Mouse (Mus musculus) gastrocnemius, adult 2 months (tissue): ENCODE data around the gene Acot2. TPM values are rescaled to one million over a fixed set of nuclear protein-coding genes. Genes with fewer than 3 reads are reported as not detected.
"Not testable (repeated sequence)": the region's sequence is repeated elsewhere in the genome, so short reads cannot be mapped to it uniquely, and the experiment has no call there.

Experiments
- DNase-seq: peaks from one replicate; pipeline ENCODE4 v3.0.0; 2022
- H3K27ac ChIP-seq: fragments of 200-600 bp; 2 replicates; pipeline ENCODE4 v1.8.1; 2022; ENCODE audit warnings: mild to moderate bottlenecking
- H3K4me3 ChIP-seq: fragments of 200-600 bp; 2 replicates; pipeline ENCODE4 v1.8.1; 2022; ENCODE audit warnings: mild to moderate bottlenecking, moderate library complexity
- CTCF ChIP-seq: fragments of 200-600 bp; IDR thresholded peaks from 2 replicates; pipeline ENCODE4 v1.8.1; 2022; ENCODE audit warnings: antibody characterized with exemption, mild to moderate bottlenecking, moderate library complexity
- intact Hi-C: fragments of 180-260 bp; cut with DNase I; formaldehyde crosslinking; loops from one replicate; pipeline ENCODE4 v1.15.1; 2025
- total RNA-seq, 2 experiments: library from RNA; stranded (reverse); gene quantifications; 2 replicates each; pipeline ENCODE4 v1.2.3; 2021

Gene Acot2
- total RNA-seq, 2 experiments from 2014 or later = 11.7 to 22.1 TPM

DNA sequence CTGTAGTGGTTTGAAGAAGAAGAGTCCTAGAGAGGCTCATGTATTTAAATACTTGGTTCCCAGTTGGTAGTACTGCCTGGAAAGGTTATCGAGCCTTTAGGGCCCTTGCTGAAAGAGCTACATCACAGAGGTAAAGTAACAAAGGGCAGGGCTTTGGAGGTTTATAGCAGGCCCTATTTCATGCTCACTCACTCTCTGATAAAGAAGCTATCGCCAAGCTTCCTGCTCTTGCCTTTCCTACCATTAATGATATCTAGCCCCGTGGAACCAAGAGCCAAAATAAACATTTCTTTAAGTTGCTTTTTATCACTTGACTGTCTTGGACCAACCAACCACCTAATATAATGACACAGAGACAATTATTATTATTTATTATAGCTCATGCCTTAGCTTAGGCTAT is 12.8 kb downstream of the Acot2 start:
- H3K4me3 ChIP-seq = no peak overlapping the region
- intact Hi-C loops = no loop called here
- no peak for TF ChIP-seq CTCF
- no peak for DNase-seq
- H3K27ac ChIP-seq = no peak overlapping the region

DNA sequence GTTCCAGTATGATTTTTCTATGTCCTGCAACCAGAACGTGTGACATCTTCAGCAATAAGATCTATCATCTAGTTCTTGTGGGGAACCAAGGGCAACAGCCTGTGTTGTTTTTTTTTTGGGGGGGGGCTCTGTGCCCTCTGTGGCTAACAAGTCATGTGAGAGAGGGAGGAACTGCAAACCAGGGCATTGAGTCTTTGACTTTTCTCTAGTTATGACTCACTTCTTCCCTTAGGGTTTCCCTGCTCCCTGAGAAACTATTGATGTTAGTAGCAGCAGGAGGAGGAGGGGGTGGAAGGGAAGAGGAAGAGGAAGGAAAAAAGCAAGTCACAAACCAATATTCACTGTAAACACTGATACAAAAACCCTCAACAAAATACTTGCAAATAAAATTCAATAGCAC is 16.2 kb downstream of the Acot2 start:
- intact Hi-C loops = no loop called here
- H3K4me3 ChIP-seq = no peak overlapping the region
- DNase-seq = no peak
- no peak overlapping the region for H3K27ac ChIP-seq
- TF ChIP-seq CTCF = no peak

DNA sequence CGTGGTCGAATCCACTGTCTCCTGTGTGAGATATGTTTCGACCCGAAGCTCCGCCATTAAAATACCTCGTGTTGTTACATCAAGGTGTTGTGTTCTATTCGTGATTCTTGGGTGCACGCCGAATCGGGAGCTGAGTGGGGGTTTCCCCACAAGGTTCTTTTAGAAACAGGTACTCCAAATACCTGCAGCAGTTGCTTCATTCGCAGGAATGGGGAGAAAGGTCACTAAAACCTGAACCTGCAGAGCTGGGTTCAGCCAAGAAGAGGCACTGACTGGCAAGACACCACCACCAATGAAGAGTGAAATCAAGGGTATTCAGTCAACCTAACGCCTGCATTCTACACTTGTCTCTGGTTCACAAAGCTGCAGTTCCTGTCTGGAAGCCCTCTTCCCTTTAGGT is 20.6 kb downstream of the Acot2 start:
- TF ChIP-seq CTCF = no peak
- no peak for DNase-seq
- H3K4me3 ChIP-seq = no peak overlapping the region
- intact Hi-C loops = no loop called here
- H3K27ac ChIP-seq = no peak overlapping the region

DNA sequence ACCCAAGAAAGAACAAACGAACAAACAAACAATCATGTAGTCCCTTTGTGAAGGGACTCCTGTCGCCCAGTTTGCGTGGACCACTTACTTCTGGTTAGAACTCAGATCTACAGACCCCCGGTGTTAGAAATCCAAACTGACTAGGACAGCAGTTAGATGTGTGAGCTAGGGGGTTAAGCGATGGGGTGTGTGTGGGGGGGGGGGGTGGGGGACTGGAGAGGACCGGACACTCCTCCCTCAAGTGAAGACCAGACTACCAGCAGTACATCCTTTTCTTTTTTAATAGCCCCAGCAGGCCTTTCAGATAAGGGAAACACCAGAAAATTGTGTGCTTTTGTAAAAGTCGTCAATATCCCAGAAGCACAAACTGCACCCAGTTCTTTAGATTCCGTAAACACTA is 21.1 kb downstream of the Acot2 start:
- H3K4me3 ChIP-seq = peak overlapping the region; percentile 69
- H3K27ac ChIP-seq = peak overlapping the region; percentile 61; the same call in 1 of the 2 replicates
- intact Hi-C loops = no loop called here
- TF ChIP-seq CTCF = no peak
- no peak for DNase-seq

DNA sequence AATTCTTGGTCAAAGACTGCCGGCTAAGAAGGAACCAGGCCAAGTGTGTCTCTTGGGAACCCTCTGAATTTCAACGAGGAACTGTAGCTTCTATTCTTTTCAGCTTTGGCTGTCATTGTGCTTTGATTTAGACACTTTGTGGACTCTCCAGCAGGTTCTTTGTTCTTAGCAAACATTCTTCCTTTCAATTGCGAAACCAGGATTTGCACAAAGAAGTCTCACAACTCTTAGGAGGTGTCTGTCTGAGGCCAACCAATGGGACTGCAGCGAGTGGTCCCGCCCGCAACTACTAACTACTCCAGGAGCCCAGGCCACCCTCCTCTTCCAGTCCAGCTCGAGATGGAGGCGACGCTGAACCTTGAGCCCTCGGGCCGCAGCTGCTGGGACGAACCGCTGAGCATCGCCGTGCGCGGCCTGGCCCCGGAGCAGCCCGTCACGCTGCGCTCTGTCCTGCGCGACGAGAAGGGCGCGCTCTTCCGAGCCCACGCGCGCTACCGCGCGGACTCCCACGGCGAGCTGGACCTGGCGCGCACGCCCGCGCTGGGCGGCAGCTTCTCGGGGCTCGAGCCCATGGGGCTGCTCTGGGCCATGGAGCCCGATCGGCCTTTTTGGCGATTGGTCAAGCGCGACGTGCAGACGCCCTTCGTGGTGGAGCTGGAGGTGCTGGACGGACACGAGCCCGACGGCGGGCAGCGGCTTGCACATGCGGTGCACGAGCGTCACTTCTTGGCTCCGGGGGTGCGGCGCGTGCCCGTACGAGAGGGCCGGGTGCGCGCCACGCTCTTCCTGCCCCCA is 21.7 kb downstream of the Acot2 start, which contains the start of gene Acot1:
Acot1 (plus strand) TSS at position 320 of the 795 bp plus-strand sequence.
- Histone ChIP-seq H3K27ac (peak within 1 kb of the TSS; percentile 61; the same call in 1 of the 2 replicates), H3K4me3 (peak within 1 kb of the TSS; percentile 69)
- intact Hi-C loops = not testable (repeated sequence)
- DNase-seq = peak; percentile 74

DNA sequence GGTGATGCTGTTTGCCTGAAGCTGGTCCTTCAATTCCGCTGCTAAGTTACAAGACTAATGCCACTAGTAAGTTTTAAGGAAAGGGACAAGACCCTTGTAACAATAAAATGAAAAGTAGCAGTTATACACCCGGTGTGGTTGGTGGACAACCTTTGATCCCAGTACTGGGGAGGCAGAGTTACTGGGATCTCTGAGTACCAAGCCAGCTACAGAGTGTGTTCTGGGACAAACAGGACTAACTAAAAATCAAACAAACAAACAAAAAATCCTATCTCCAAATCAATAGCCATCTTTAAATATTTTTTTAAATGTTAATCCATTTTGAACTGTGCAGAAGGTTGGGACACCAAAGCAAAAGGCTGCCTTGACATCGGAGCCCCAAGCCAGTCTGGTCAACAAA is 22.5 kb downstream of the Acot2 start:
- H3K4me3 ChIP-seq = peak overlapping the region; percentile 69
- TF ChIP-seq CTCF = no peak
- H3K27ac ChIP-seq = no peak overlapping the region
- intact Hi-C loops = no loop called here
- no peak for DNase-seq

DNA sequence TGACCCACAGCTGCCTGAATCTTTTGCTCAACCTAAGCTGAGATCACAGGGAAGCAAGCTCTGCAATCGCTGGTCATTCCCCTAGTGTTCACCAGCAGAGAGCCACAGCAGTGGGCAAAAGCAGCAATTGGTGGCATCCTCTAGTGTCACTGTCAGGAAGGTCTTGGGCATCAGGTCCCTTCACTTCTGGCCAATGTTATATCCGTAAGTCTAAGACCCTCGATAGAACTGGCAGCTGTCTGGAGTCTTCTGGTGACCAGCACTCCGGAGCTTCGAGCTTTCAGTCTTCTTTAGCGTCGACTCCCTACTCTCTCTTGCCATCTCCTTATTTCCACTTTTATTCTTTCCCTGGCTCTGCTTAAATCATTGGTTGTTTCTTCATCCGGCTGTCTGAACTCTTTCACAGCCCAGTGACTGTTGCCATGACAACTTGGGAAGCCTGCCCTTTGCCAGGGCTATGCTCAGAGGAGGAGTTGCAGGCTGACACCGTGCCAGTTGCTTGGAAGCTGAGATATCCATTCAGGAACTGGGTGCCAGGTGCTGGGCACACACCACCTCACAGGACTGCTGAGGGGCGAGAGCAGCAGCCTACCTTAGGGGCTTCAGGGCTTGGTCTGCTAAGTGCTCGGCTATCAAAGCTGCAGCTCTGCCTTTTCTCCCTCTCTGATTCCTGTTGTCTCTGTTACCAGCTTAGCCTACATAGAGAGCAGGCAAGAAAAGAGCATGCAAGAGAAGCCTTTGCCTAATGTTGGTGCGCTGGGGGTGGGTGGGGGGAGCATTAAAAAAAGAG is 23.8 kb downstream of the Acot2 start:
- Histone ChIP-seq H3K4me3 (no peak overlapping the region), H3K27ac (no peak overlapping the region)
- intact Hi-C loops = no loop called here
- DNase-seq = peak; percentile 58
- no peak for TF ChIP-seq CTCF

DNA sequence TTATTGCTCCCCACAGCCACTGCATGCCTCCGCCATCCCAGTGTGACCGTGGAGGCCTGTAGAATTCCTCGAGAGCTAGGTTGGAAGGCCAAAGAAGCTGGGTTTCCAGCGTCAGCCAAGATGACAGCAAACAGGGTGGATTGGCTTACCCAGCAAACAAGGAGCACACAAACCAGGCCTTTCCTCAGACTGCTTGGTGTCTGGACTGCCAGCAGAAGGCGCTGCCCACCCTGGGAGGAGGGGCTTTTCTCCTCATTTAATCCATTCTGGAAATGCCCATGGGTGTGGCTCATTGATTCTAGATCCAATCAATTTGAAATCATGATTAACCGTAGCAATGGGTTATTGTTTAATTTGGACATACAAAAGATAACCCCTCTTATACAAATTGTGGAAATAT is 25.5 kb downstream of the Acot2 start:
- DNase-seq = no peak
- intact Hi-C loops = no loop called here
- peak; percentile 33; the same call in 1 of the 2 replicates for TF ChIP-seq CTCF
- H3K27ac ChIP-seq = no peak overlapping the region
- H3K4me3 ChIP-seq = no peak overlapping the region

DNA sequence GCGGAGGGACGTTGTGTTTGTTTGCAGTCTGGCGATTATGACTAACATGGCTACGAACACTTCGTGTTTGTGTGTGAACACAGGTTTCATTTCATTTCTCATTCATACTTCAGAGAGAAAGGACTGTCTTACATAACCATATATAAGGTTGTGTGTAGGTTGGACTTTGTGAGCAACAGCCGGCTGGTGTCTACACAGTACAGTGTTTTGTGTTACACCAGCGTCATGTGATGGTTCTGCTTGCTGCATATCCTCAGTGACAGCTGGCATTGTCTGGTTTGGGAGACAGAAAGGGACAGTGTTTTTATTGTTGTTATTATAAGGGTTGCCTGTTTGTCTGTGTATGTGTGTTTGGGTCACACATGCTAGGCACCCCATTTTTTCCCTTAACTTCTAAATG is 26.0 kb downstream of the Acot2 start:
- intact Hi-C loops = loop anchor here (2.0 kb wide), 1 partner anchor 25 kb away; no protein-coding TSS in a partner anchor
- TF ChIP-seq CTCF = no peak
- DNase-seq = no peak
- H3K4me3 ChIP-seq = no peak overlapping the region
- no peak overlapping the region for H3K27ac ChIP-seq

DNA sequence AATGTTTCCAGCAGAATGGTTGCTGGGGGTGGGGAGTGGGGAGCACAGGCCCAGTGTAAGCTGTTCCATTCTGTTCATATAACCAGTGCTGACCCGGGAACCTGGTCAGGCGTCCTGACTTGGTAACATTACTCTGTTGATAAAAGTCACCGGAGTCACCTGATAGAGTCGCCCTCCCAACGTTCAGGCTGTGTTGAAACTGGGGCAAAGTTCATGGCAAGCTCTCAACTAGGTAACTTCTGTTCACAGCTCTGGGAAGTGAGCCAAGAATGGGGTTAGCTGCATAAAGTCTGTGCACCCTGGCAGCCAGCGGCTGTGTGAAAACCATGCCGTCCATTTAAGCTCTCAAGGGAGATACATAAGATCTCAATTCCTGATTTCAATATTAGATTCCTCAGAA is 32.9 kb downstream of the Acot2 start:
- intact Hi-C loops, H3K4me3 ChIP-seq, H3K27ac ChIP-seq: not testable (repeated sequence)
- DNase-seq = peak; percentile 77

DNA sequence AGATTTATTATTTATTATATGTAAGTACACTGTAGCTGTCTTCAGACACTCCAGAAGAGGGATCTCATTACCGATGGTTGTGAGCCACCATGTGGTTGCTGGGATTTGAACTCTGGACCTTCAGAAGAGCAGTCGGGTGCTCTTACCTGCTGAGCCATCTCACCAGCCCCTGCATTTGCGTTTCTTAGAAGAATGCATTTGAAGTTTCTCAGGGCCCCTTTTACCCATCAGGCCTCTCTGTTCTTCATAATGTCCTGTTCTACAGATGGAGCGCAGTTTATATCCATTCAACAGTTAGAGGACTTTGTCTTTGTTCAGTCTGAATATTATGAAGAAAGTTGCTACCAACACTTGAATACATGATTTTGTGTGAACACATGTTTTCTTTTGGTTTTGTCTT is 34.6 kb downstream of the Acot2 start:
- intact Hi-C loops, DNase-seq, H3K4me3 ChIP-seq, H3K27ac ChIP-seq: not testable (repeated sequence)

DNA sequence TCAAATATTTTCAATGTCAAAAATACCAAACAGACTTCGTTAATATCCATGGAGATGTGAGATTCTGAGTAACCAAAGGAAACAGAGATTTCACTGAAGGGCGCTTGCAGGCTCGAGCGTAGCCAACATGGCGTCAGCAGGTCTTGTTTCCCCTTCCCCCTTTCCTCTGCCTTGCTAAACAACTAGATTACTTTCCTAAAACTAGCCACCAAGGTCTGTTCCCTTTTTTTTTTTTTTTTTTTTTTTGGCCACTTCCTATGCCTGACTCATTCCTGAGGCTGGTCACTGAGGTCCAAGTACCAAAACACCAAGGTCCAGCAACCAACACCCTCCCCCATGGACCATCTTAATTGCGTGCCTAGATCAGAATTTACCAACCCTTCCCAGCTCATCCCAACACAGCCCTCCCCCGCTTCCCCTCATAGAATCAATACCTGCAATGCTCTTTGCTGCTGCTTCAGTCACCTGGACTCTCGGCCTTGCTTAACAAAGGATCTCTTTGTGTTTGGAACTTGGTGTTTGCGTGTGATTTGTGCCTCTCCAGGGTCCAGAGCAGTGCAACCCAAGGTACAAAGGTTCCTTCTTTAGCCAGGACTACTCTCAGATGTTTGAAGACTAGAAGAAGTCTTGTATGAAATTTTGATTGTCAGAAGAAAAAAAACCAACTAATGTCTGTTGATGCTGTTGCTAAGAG is 35.5 kb downstream of the Acot2 start:
- H3K4me3 ChIP-seq = no peak overlapping the region
- intact Hi-C loops = no loop called here
- no peak for TF ChIP-seq CTCF
- no peak overlapping the region for H3K27ac ChIP-seq
- no peak for DNase-seq

DNA sequence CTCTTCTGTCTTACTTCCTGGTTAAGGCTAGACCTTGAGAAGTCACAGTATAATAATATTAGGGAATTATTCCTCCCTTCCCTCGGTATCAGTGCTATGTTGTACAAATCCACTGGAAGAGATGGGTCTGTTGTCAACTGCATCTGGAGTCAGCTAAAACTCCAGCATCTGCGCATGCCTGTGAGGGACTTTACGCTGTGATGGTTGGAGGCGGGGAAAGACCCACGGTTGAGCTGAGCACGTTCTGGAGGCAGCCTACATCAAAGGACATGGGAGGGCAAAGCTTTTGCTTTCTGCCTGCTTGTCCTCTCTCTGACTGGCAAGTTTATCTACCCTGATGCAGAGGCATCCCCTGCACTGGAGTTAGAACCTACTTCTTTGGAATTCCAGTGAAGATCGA is 38.2 kb downstream of the Acot2 start:
- DNase-seq = no peak

DNA sequence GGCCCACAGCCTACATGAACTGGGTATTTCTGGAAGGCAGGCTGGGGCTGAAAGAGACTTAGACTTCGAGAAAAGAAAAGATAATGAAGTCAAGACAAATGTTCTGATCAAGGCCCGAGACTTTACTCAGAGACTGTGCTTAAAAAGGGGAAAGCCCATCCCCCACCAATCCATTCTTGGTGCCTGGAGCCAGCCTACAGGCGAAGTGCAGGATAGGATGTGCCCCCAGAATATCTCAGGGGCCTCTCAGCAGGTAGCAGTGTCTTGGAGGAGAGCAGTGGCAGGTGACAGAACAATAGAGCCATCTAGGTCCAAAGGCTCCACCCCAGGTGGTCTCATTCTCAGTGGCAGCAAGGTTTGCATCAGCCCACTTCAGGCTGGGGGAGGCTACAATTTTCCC is 40.7 kb downstream of the Acot2 start:
- DNase-seq, H3K4me3 ChIP-seq, H3K27ac ChIP-seq, intact Hi-C loops: not testable (repeated sequence)

More for the DNA sequence above, 38.2 kb downstream of the Acot2 start:
- no peak for TF ChIP-seq CTCF
- H3K27ac ChIP-seq = no peak overlapping the region
- intact Hi-C loops = no loop called here
- no peak overlapping the region for H3K4me3 ChIP-seq

DNA sequence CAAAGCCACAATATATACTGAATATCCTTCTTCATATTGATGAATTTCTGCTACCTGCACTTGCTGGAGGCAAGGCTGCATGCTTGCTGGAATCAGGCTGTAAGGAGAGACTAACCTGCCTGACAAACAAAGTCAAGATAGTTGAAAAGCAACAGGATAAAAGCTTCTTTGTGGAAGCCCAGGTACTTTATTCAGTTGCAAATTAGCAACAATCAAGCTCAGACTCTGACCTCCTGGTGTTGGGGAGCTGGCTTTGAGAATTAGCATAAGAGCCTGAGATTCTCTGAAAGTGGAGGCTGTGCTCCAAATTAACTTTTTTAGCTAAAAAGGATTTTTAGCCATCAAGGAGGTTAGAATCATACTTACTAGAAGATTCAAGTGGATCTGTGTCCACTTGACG is 41.4 kb downstream of the Acot2 start:
- H3K4me3 ChIP-seq, DNase-seq, intact Hi-C loops, H3K27ac ChIP-seq: not testable (repeated sequence)
